Mouse (Mus musculus): ENCODE results near the gene Zfp775. TPM values are rescaled to one million over a fixed set of nuclear protein-coding genes. Genes with fewer than 3 reads are reported as not detected.

Gene Zfp775
- total RNA-seq (2021) = 1 to 10 TPM; 7.4 to 7.6 TPM

GRCm38 (mm10) chr6:48601271-48602079, at the start of gene Zfp775:
Gene Zfp775, plus strand, starts transcription at chr6:48602063.
- peak; percentile 88 to 94 for DNase-seq (ENCODE audit: extremely low spot score in 1 of 2, low spot score in 1 of 2)

DNA sequence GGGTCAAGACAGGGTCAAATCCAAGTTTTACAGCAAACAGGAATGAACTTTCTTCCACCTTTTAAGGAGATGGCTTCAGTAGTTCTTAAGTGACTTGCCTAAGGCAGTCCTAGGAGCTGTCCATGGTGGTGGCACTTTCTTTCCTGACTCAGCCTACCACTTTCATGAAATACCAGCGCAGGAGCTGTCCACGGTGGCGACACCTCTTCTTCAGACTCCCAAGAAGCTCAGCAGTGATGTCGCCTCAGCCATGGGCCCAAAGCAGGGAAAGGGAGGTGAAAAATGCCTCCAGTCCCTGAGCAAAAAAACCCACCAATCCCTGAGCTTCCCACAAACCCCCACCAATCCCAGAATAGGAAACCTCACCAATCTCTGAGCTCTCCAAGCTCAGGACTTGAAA, 48.9 kb upstream of the Zfp775 start:
- no peak for DNase-seq (ENCODE audit: extremely low spot score in 1 of 2, low spot score in 1 of 2)

DNA sequence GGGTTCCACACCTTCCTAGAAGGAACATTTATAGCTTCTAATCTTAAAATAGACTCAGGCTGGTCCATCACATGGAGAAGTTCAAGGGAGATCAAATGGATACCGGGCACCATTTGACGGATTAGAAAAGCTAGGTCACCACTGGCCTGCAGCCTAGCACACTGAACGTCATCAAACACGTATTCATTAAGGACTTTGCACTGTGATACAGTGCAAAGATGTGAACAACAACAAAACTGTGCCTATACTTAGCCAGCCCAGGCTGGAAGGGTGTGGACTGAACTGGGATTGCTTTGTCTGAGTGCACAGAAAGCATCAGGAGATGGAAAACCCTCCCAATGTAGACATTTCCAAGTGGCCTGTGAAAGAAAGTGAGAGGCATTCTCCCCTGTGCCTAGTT, 48.0 kb upstream of the Zfp775 start:
- DNase-seq (ENCODE audit: extremely low spot score in 1 of 2, low spot score in 1 of 2) = no peak

GRCm38 (mm10) chr6:48554280-48555103, 47.4 kb upstream of the Zfp775 start, which contains the start of gene Lrrc61:
Gene Lrrc61, plus strand, starts transcription at chr6:48554796.
- peak; percentile 97 to 98 for DNase-seq (ENCODE audit: extremely low spot score in 1 of 2, low spot score in 1 of 2)

- peak in 1 of 2 experiments; percentile 26 for DNase-seq (ENCODE audit: extremely low spot score in 1 of 2, low spot score in 1 of 2)
Measured at GRCm38 (mm10) chr6:48555104-48555890, 46.6 kb upstream of the Zfp775 start.

GRCm38 (mm10) chr6:48555956-48556355, 45.9 kb upstream of the Zfp775 start:
- no peak for DNase-seq (ENCODE audit: extremely low spot score in 1 of 2, low spot score in 1 of 2)

GRCm38 (mm10) chr6:48565693-48566310, 36.1 kb upstream of the Zfp775 start:
- DNase-seq (ENCODE audit: extremely low spot score in 1 of 2, low spot score in 1 of 2) = no peak

DNA sequence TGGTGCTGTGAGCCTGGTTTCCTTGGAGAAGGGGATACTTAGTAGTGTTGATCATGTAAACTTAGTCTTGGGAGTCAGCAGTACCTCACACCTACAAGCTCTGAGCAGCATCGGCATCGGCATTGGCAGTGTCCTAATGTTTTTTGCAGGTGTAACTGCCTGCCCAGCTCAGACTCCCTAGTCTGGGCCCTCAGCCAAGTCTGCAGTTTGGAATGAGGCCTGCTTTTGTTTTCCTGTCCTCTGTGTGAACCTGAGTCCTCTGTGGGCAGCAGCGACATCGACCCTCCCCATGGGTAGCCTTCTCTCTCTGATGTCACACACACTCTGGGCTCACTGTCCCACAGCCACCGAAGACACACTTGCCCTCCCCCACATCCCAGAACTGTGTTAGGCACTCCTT, 35.6 kb upstream of the Zfp775 start:
- DNase-seq (ENCODE audit: extremely low spot score in 1 of 2, low spot score in 1 of 2) = no peak

GRCm38 (mm10) chr6:48568036-48568984, 33.6 kb upstream of the Zfp775 start:
- DNase-seq (ENCODE audit: extremely low spot score in 1 of 2, low spot score in 1 of 2) = no peak

GRCm38 (mm10) chr6:48569065-48569807, 32.6 kb upstream of the Zfp775 start:
- no peak for DNase-seq (ENCODE audit: extremely low spot score in 1 of 2, low spot score in 1 of 2)

- no peak for DNase-seq (ENCODE audit: extremely low spot score in 1 of 2, low spot score in 1 of 2)
Measured at GRCm38 (mm10) chr6:48572014-48572413, 29.8 kb upstream of the Zfp775 start.

GRCm38 (mm10) chr6:48572572-48573061, 29.2 kb upstream of the Zfp775 start, which contains the start of gene Rarres2:
Gene Rarres2, minus strand, starts transcription at chr6:48572789.
- DNase-seq (ENCODE audit: extremely low spot score in 1 of 2, low spot score in 1 of 2) = no peak

DNA sequence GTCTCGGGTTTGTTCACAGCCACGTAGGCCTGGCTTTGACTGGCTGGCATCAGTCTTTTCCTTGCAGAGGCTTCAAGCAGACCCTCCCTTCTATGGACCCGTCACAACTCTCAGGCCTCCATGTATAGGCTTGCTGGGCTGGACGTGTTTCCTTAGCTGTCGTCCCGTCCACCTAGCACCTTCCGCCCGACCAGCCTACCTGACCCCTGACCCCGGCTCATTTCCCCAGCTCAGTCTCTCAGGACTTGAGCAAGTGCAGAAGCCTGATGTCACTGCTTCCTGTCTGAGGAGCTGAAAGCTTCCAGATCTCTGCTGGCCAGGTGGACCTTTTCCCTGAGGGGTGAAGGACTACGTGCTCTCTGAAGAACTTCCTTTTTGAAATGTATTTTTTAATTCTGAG, 28.6 kb upstream of the Zfp775 start:
- DNase-seq (ENCODE audit: extremely low spot score in 1 of 2, low spot score in 1 of 2) = no peak

DNA sequence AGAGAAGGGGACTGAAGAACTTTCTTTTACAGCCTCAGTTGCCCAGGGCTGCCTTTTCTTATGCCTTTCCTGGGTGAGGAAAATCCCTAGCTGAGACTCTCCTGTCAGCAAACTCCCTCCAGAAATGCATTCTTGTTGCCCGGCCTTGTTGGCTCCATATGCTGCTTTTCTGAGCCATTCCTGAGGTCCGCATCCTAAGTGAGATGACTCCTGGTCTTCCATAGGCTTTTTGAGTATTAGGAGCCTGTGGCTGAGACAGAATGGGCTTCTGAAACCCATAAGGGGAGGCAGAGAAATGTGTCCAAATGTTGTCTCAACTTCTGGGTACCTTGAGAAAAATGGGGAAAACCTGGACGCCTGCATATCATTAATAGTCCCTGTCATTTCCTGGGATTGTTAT, 27.9 kb upstream of the Zfp775 start:
- DNase-seq (ENCODE audit: extremely low spot score in 1 of 2, low spot score in 1 of 2) = no peak

DNA sequence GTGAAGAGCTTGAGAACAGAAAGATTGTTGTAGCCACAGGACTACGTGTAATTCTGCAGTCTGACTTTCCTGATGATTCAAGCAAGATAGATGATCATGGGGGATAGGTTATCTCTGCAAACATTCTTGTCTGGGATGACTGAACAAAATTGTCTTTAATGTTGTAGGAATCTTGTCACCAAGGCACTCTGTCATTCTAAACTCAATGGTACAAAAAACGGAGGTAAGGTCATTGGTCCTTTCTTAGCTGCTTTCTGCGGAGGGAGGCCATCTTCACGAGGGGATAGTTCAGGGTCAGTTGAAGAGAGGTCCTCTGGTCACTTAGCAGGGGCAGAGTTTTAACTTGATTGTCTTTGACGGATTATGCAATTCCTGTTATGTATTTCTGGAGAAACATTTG, 23.1 kb upstream of the Zfp775 start:
- no peak for DNase-seq (ENCODE audit: extremely low spot score in 1 of 2, low spot score in 1 of 2)

DNA sequence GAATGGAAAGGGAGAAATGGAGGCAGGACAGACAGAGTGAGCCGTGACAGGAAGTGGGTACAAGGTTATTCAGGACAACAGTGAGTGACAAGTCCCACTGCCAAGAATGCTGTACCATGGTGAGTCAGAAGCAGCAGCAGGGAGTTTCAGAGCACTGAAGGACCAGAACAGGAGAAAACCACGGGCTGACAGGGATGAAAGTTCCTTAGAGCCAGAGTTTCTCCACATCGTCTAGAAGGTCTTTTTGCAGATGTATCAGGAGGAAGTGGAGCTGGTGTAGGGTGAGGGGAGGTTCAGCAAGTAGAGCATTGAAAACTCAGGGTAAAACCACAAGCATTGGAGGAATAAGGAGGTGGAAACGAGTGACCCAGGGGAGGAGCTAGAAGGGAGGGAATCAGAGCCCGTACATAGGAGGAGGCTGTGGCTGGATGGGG, 22.6 kb upstream of the Zfp775 start:
- no peak for DNase-seq (ENCODE audit: extremely low spot score in 1 of 2, low spot score in 1 of 2)

DNA sequence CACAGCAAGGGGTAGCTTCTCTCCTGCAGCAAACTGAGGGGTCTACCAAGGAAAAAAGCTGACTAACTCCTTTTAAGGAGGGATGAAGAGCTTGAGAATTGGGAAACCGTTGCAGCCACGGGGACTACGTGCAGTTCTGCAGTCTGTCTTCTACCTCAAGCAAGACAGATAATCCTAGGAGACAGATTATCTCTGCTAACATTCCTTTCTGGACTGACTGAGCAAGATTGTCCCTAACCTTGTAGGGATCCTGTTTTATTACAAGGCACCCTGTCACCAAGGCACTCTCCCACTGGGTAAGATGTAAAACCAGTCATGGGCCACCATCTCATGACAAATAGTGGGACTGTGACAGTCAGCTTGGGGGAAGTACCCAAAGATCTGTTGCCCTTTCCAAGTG, 20.6 kb upstream of the Zfp775 start:
- DNase-seq (ENCODE audit: extremely low spot score in 1 of 2, low spot score in 1 of 2) = no peak

DNA sequence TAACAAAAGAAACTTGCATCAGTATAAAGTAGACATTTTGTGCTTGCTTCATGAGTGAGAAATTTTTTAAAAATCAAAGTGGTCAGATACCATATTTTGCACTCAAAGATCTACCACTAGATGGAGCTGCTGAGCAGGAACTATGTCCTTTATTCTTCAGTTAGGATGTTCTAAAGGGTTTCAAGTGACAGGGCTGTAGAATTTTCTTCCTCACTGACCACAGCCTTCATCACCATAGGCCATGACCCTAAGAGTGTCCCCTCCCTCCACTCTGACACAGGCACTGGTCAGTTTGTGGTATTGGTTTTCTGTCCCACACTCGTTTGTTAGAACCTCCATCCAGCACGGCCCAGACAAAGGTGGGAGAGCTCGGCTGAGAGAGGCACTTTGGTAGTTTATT, 19.8 kb upstream of the Zfp775 start:
- peak in 1 of 2 experiments; percentile 43 for DNase-seq (ENCODE audit: extremely low spot score in 1 of 2, low spot score in 1 of 2)
